Mouse (Mus musculus) heart, embryonic 15.5 days (tissue): ENCODE measurements around the gene Flad1. TPM values are rescaled to one million over a fixed set of nuclear protein-coding genes. Genes with fewer than 3 reads are reported as not detected.
A peak's percentile ranks its signal among the peaks of the same experiment; 100 is the strongest.

ENCODE experiments used
- ATAC-seq: fragments of 200-750 bp; cut with Nextera tagmentation; replicated peaks from 2 replicates; pipeline ENCODE4 v1.8.0; 2017; ENCODE audit warnings: low read depth, moderate TSS enrichment; ENCODE audit not compliant: insufficient number of reproducible peaks, insufficient read depth, low FRiP score
- H3K27ac ChIP-seq: fragments of 300-500 bp; sonication (generic); 2 replicates; pipeline ENCODE4 v1.5.1; 2015; ENCODE audit warnings: mild to moderate bottlenecking, inconsistent platforms
- H3K27me3 ChIP-seq: fragments of 300-500 bp; sonication (generic); 2 replicates; pipeline ENCODE4 v1.6.1; 2015; ENCODE audit warnings: inconsistent platforms
- H3K36me3 ChIP-seq: fragments of 300-500 bp; sonication (generic); 2 replicates; pipeline ENCODE4 v1.6.1; 2015; ENCODE audit warnings: mild to moderate bottlenecking, inconsistent platforms
- H3K4me1 ChIP-seq: fragments of 300-500 bp; sonication (generic); replicated peaks from 2 replicates; pipeline ENCODE4 v1.6.1; 2015; ENCODE audit warnings: inconsistent platforms
- H3K4me2 ChIP-seq: fragments of 300-500 bp; sonication (generic); 2 replicates; pipeline ENCODE4 v1.6.1; 2015; ENCODE audit warnings: inconsistent platforms, mild to moderate bottlenecking, moderate library complexity
- H3K4me3 ChIP-seq: fragments of 300-500 bp; sonication (generic); 2 replicates; pipeline ENCODE4 v1.5.1; 2015; ENCODE audit warnings: mild to moderate bottlenecking, inconsistent platforms
- H3K9ac ChIP-seq: fragments of 300-500 bp; sonication (generic); 2 replicates; pipeline ENCODE4 v1.6.1; 2015; ENCODE audit warnings: mild to moderate bottlenecking, inconsistent platforms
- H3K9me3 ChIP-seq: fragments of 300-500 bp; sonication (generic); replicated peaks from 2 replicates; pipeline ENCODE4 v1.6.1; 2016; ENCODE audit warnings: inconsistent platforms
- WGBS: fragments of 180-500 bp; shearing (Covaris S2); methylation state at CpG from one replicate; pipeline ENCODE4 v1.1.7; 2015; ENCODE audit warnings: mixed read lengths; 5-methylcytosine and 5-hydroxymethylcytosine counted together
- polyA plus RNA-seq: library from polyadenylated mRNA; unstranded; fragments of >200 nt; fragmentation: Nextera tagmentation; extraction: Ambion mirVana; gene quantifications from 2 replicates; pipeline ENCODE4 v1.2.1, GENCODE M21; 2015

The Flad1 gene
- polyA plus RNA-seq, 1 experiment from 2014 or later: 34.0 TPM

- Histone ChIP-seq H3K27ac (peak overlapping the region; percentile 51; the same call in 1 of the 2 replicates), H3K4me1 (peaks cover 17% of the 10 kb centered on the region), H3K4me2 (peak overlapping the region; percentile 92), H3K27me3 (no peaks in the 10 kb centered on the region), H3K9ac (peak overlapping the region; percentile 66), H3K4me3 (peak overlapping the region; percentile 66), H3K9me3 (no peaks in the 10 kb centered on the region), H3K36me3 (peaks cover 16% of the 10 kb centered on the region; the same call in 1 of the 2 replicates)
- peak; percentile 87 for ATAC-seq
- 4% methylated on average over 29 of the region's 29 CpGs for WGBS
Measured at GRCm38 (mm10) chr3:89378394-89379067, 33.1 kb downstream of the Flad1 start.

- no peak for ATAC-seq
- H3K4me1 ChIP-seq: peaks cover 17% of the 10 kb centered on the region
- no peaks in the 10 kb centered on the region for H3K9me3 ChIP-seq
- H3K27ac ChIP-seq: no peak overlapping the region
- H3K36me3 ChIP-seq: peaks cover 16% of the 10 kb centered on the region; the same call in 1 of the 2 replicates
- peak overlapping the region; percentile 26; the same call in 1 of the 2 replicates for H3K9ac ChIP-seq
- H3K4me3 ChIP-seq: peak overlapping the region; percentile 66
- H3K4me2 ChIP-seq: peak overlapping the region; percentile 92
- no peaks in the 10 kb centered on the region for H3K27me3 ChIP-seq
- WGBS: 77% methylated on average over 4 of the region's 4 CpGs
Measured at GRCm38 (mm10) chr3:89377831-89378230, 33.8 kb downstream of the Flad1 start.

GRCm38 (mm10) chr3:89373581-89374231 is 38.0 kb downstream of the Flad1 start:
- no peak overlapping the region for H3K4me2 ChIP-seq
- H3K9ac ChIP-seq: no peak overlapping the region
- H3K4me1 ChIP-seq: peaks cover 12% of the 10 kb centered on the region
- H3K4me3 ChIP-seq: no peak overlapping the region
- no peaks in the 10 kb centered on the region for H3K36me3 ChIP-seq
- WGBS: 49% methylated on average over 5 of the region's 5 CpGs
- no peaks in the 10 kb centered on the region for H3K9me3 ChIP-seq
- ATAC-seq: no peak
- H3K27me3 ChIP-seq: no peaks in the 10 kb centered on the region; the same call in 1 of the 2 replicates
- H3K27ac ChIP-seq: no peak overlapping the region

GRCm38 (mm10) chr3:89367338-89367737 is 44.3 kb downstream of the Flad1 start:
- Histone ChIP-seq H3K4me3 (no peak overlapping the region), H3K27ac (no peak overlapping the region), H3K27me3 (peaks cover 16% of the 10 kb centered on the region), H3K4me2 (no peak overlapping the region), H3K4me1 (no peaks in the 10 kb centered on the region; the same call in 1 of the 2 replicates), H3K9ac (no peak overlapping the region), H3K36me3 (no peaks in the 10 kb centered on the region), H3K9me3 (no peaks in the 10 kb centered on the region)
- 40% methylated on average over 11 of the region's 11 CpGs for WGBS
- peak; percentile 44; the same call in 1 of the 2 replicates for ATAC-seq

GRCm38 (mm10) chr3:89365486-89366414 is 45.9 kb downstream of the Flad1 start:
- Histone ChIP-seq H3K27me3 (peaks cover 16% of the 10 kb centered on the region; the same call in 1 of the 2 replicates), H3K9ac (no peak overlapping the region), H3K9me3 (no peaks in the 10 kb centered on the region), H3K4me2 (no peak overlapping the region), H3K4me3 (no peak overlapping the region), H3K36me3 (no peaks in the 10 kb centered on the region), H3K4me1 (no peaks in the 10 kb centered on the region; the same call in 1 of the 2 replicates), H3K27ac (no peak overlapping the region)
- no peak for ATAC-seq
- 66% methylated on average over 20 of the region's 20 CpGs for WGBS

GRCm38 (mm10) chr3:89365153-89365485 is 46.6 kb downstream of the Flad1 start, which contains the start of gene Dcst1:
Gene Dcst1, minus strand, starts transcription at chr3:89365253.
- ATAC-seq: no peak
- H3K9me3 ChIP-seq: no peaks in the 10 kb centered on the region
- no peaks in the 10 kb centered on the region for H3K36me3 ChIP-seq
- no peak within 1 kb of the TSS for H3K4me2 ChIP-seq
- no peak within 1 kb of the TSS for H3K9ac ChIP-seq
- H3K4me3 ChIP-seq: no peak within 1 kb of the TSS
- no peak within 1 kb of the TSS for H3K27ac ChIP-seq
- no peaks in the 10 kb centered on the region; the same call in 1 of the 2 replicates for H3K4me1 ChIP-seq
- 87% methylated on average over 11 of the region's 11 CpGs for WGBS
- peaks cover 16% of the 10 kb centered on the region; the same call in 1 of the 2 replicates for H3K27me3 ChIP-seq

GRCm38 (mm10) chr3:89364631-89365030 is 47.0 kb downstream of the Flad1 start:
- Histone ChIP-seq H3K9ac (no peak overlapping the region), H3K36me3 (no peaks in the 10 kb centered on the region), H3K4me3 (no peak overlapping the region), H3K27me3 (peaks cover 16% of the 10 kb centered on the region; the same call in 1 of the 2 replicates), H3K9me3 (no peaks in the 10 kb centered on the region), H3K4me1 (no peaks in the 10 kb centered on the region; the same call in 1 of the 2 replicates), H3K27ac (no peak overlapping the region), H3K4me2 (no peak overlapping the region)
- WGBS: 56% methylated on average over 8 of the region's 8 CpGs
- no peak for ATAC-seq

GRCm38 (mm10) chr3:89361675-89362074 is 50.0 kb downstream of the Flad1 start, which contains the start of gene Dcst2:
Gene Dcst2, plus strand, starts transcription at chr3:89361975.
- peaks cover 3% of the 10 kb centered on the region; the same call in 1 of the 2 replicates for H3K27me3 ChIP-seq
- H3K9me3 ChIP-seq: no peaks in the 10 kb centered on the region
- no peak within 1 kb of the TSS for H3K4me3 ChIP-seq
- ATAC-seq: no peak
- H3K9ac ChIP-seq: no peak within 1 kb of the TSS
- H3K27ac ChIP-seq: no peak within 1 kb of the TSS
- no peaks in the 10 kb centered on the region; the same call in 1 of the 2 replicates for H3K4me1 ChIP-seq
- no peak within 1 kb of the TSS for H3K4me2 ChIP-seq
- 71% methylated on average over 7 of the region's 7 CpGs for WGBS
- H3K36me3 ChIP-seq: no peaks in the 10 kb centered on the region

- 71% methylated on average over 3 of the region's 3 CpGs for WGBS
- no peak overlapping the region for H3K4me3 ChIP-seq
- H3K4me2 ChIP-seq: no peak overlapping the region
- H3K9ac ChIP-seq: no peak overlapping the region
- no peaks in the 10 kb centered on the region for H3K4me1 ChIP-seq
- ATAC-seq: no peak
- peaks cover 6% of the 10 kb centered on the region for H3K27me3 ChIP-seq
- no peaks in the 10 kb centered on the region for H3K36me3 ChIP-seq
- H3K27ac ChIP-seq: no peak overlapping the region
- no peaks in the 10 kb centered on the region for H3K9me3 ChIP-seq
Measured at GRCm38 (mm10) chr3:89360237-89360636, 51.4 kb downstream of the Flad1 start.

GRCm38 (mm10) chr3:89359630-89360029 is 52.0 kb downstream of the Flad1 start:
- H3K4me3 ChIP-seq: no peak overlapping the region
- no peaks in the 10 kb centered on the region for H3K9me3 ChIP-seq
- H3K4me1 ChIP-seq: peaks cover 2% of the 10 kb centered on the region; the same call in 1 of the 2 replicates
- H3K27me3 ChIP-seq: peaks cover 6% of the 10 kb centered on the region
- WGBS: 65% methylated on average over 6 of the region's 6 CpGs
- H3K27ac ChIP-seq: no peak overlapping the region
- no peak overlapping the region for H3K4me2 ChIP-seq
- no peak overlapping the region for H3K9ac ChIP-seq
- H3K36me3 ChIP-seq: no peaks in the 10 kb centered on the region
- ATAC-seq: no peak

- peaks cover 2% of the 10 kb centered on the region; the same call in 1 of the 2 replicates for H3K4me1 ChIP-seq
- no peak overlapping the region for H3K27ac ChIP-seq
- H3K9ac ChIP-seq: no peak overlapping the region
- H3K36me3 ChIP-seq: no peaks in the 10 kb centered on the region
- peaks cover 23% of the 10 kb centered on the region for H3K27me3 ChIP-seq
- no peaks in the 10 kb centered on the region for H3K9me3 ChIP-seq
- 57% methylated on average over 9 of the region's 9 CpGs for WGBS
- H3K4me3 ChIP-seq: no peak overlapping the region
- no peak overlapping the region for H3K4me2 ChIP-seq
- ATAC-seq: no peak
Measured at GRCm38 (mm10) chr3:89356029-89356428, 55.6 kb downstream of the Flad1 start.
